Mouse (Mus musculus): ENCODE results near the gene Hsd11b1. TPM values are rescaled to one million over a fixed set of nuclear protein-coding genes. Genes with fewer than 3 reads are reported as not detected.

Gene Hsd11b1
- polyA plus RNA-seq, 1 experiment = 0.12 TPM

DNA sequence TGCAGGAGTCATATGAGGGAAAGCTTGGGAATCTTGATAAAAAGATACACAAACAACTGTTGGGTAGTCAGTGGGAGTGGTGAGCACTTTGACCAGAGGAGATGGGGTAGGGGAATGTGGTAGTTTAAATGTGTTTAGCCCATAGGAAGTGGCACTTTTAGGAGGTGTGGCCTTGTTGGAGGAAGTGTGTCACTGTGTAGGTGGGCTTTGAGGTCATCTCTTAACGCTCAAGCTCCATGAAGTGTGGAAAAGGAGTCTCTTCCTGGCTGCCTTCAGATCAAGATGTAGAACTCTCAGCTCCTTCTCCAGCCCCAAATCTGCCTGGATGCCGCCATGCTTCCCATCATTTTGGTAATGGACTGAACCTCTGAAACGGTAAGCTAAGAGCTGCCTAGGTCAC, 56.4 kb downstream of the Hsd11b1 start, which contains the start of gene Lamb3:
Gene Lamb3 (plus strand): TSS at position 197 of the 400 bp plus-strand sequence.
- Histone ChIP-seq H3K27me3 (ENCODE audit: control insufficient read depth, insufficient read depth, insufficient read length) (no peaks in the 10 kb centered on the region), H3ac (ENCODE audit: control insufficient read depth, insufficient read length, low read depth) (no peak within 1 kb of the TSS), H3K36me3 (ENCODE audit: control insufficient read depth, insufficient read depth) (no peaks in the 10 kb centered on the region), H3K79me3 (ENCODE audit: low read depth) (no peaks in the 10 kb centered on the region), H3K79me2 (ENCODE audit: control insufficient read depth, insufficient read depth) (no peaks in the 10 kb centered on the region), H3K4me3 (ENCODE audit: insufficient read depth, poor library complexity, severe bottlenecking) (no peak within 1 kb of the TSS)
- TF ChIP-seq MAX (IDR thresholded peaks at IDR 0.05) (no peak), MYOG (IDR thresholded peaks at IDR 0.05; ENCODE audit: control insufficient read depth, extremely low read depth, insufficient read length) (no peak), CTCF (IDR thresholded peaks at IDR 0.05; ENCODE audit: control insufficient read depth, insufficient read depth, insufficient read length) (no peak), FOSL1 (IDR thresholded peaks at IDR 0.05; ENCODE audit: insufficient read depth, low read length, poor library complexity, severe bottlenecking) (no peak), CEBPB (IDR thresholded peaks at IDR 0.05; ENCODE audit: low read depth) (no peak), MYOD1 (IDR thresholded peaks at IDR 0.05; ENCODE audit: control insufficient read depth, insufficient read length, low read depth) (no peak), USF1 (IDR thresholded peaks at IDR 0.05; ENCODE audit: low read depth) (no peak)

- no peak overlapping the region for H3K4me3 ChIP-seq (ENCODE audit: insufficient read depth, poor library complexity, severe bottlenecking)
- no peaks in the 10 kb centered on the region for H3K79me2 ChIP-seq (ENCODE audit: control insufficient read depth, insufficient read depth)
- H3K79me3 ChIP-seq (ENCODE audit: low read depth) = no peaks in the 10 kb centered on the region
- no peak overlapping the region for H3ac ChIP-seq (ENCODE audit: control insufficient read depth, insufficient read length, low read depth)
- no peaks in the 10 kb centered on the region for H3K36me3 ChIP-seq (ENCODE audit: control insufficient read depth, insufficient read depth)
- H3K27me3 ChIP-seq (ENCODE audit: control insufficient read depth, insufficient read depth, insufficient read length) = no peaks in the 10 kb centered on the region
- no peak for TF ChIP-seq CTCF (IDR thresholded peaks at IDR 0.05; ENCODE audit: control insufficient read depth, insufficient read depth, insufficient read length)
- TF ChIP-seq FOSL1 (IDR thresholded peaks at IDR 0.05; ENCODE audit: insufficient read depth, low read length, poor library complexity, severe bottlenecking) = no peak
- no peak for TF ChIP-seq MYOG (IDR thresholded peaks at IDR 0.05; ENCODE audit: control insufficient read depth, extremely low read depth, insufficient read length)
- TF ChIP-seq USF1 (IDR thresholded peaks at IDR 0.05; ENCODE audit: low read depth) = no peak
- no peak for TF ChIP-seq MAX (IDR thresholded peaks at IDR 0.05)
- TF ChIP-seq MYOD1 (IDR thresholded peaks at IDR 0.05; ENCODE audit: control insufficient read depth, insufficient read length, low read depth) = no peak
- TF ChIP-seq CEBPB (IDR thresholded peaks at IDR 0.05; ENCODE audit: low read depth) = no peak
These were observed 58.4 kb downstream of the Hsd11b1 start for GRCm38 (mm10) chr1:193205431-193205830.

DNA sequence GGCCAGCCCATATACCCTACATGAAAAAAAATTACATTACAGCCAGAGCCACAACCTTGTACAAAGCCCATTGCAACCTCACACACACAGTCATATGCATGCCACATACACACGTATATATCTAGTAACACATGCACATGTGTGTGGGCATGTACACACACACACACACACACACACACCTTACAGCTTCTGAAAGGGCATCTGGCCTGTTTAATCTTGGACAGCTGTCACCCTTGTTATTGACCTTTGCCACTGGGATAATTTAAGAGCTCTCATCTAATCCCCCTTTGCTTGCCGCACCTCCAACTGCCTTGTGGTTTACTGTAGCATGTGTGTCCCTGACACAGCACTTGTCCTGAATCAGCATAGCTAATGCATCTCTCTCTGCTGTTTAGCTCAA, 60.1 kb downstream of the Hsd11b1 start:
- TF ChIP-seq FOSL1 (IDR thresholded peaks at IDR 0.05; ENCODE audit: insufficient read depth, low read length, poor library complexity, severe bottlenecking) (no peak), MYOG (IDR thresholded peaks at IDR 0.05; ENCODE audit: control insufficient read depth, extremely low read depth, insufficient read length) (no peak), CEBPB (IDR thresholded peaks at IDR 0.05; ENCODE audit: low read depth) (no peak), MAX (IDR thresholded peaks at IDR 0.05) (no peak), USF1 (IDR thresholded peaks at IDR 0.05; ENCODE audit: low read depth) (no peak), MYOD1 (IDR thresholded peaks at IDR 0.05; ENCODE audit: control insufficient read depth, insufficient read length, low read depth) (no peak), CTCF (IDR thresholded peaks at IDR 0.05; ENCODE audit: control insufficient read depth, insufficient read depth, insufficient read length) (no peak)
- H3K4me3 ChIP-seq (ENCODE audit: insufficient read depth, poor library complexity, severe bottlenecking) = no peak overlapping the region
- no peaks in the 10 kb centered on the region for H3K79me3 ChIP-seq (ENCODE audit: low read depth)
- no peaks in the 10 kb centered on the region for H3K27me3 ChIP-seq (ENCODE audit: control insufficient read depth, insufficient read depth, insufficient read length)
- H3ac ChIP-seq (ENCODE audit: control insufficient read depth, insufficient read length, low read depth) = no peak overlapping the region
- no peaks in the 10 kb centered on the region for H3K36me3 ChIP-seq (ENCODE audit: control insufficient read depth, insufficient read depth)
- no peaks in the 10 kb centered on the region for H3K79me2 ChIP-seq (ENCODE audit: control insufficient read depth, insufficient read depth)

DNA sequence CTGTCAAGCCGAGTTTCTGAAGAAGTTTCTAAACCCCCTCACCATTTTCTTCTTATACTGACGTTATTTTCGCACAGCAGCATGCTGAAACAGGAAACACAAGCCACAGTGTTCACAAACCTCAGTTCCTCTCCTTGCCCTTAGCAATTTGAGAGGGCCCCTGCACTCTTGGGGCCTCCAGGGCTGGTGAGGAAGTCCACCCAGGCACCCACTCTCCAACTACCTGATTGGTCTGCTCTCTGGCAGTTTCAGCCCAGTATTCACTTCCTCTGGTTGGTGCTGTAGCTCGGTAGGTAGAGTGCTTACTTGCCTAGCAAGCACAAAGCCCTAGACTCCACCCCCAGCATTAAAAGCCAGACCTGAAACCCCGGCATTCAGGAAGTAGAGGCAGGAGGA, 62.5 kb downstream of the Hsd11b1 start, which contains the start of gene Traf3ip3:
Gene Traf3ip3 (minus strand): TSS at position 321 of the 396 bp plus-strand sequence.
- no peaks in the 10 kb centered on the region for H3K79me3 ChIP-seq (ENCODE audit: low read depth)
- H3ac ChIP-seq (ENCODE audit: control insufficient read depth, insufficient read length, low read depth) = no peak within 1 kb of the TSS
- no peaks in the 10 kb centered on the region for H3K36me3 ChIP-seq (ENCODE audit: control insufficient read depth, insufficient read depth)
- no peak for TF ChIP-seq CTCF (IDR thresholded peaks at IDR 0.05; ENCODE audit: control insufficient read depth, insufficient read depth, insufficient read length)
- TF ChIP-seq USF1 (IDR thresholded peaks at IDR 0.05; ENCODE audit: low read depth) = no peak
- no peak for TF ChIP-seq MAX (IDR thresholded peaks at IDR 0.05)
- TF ChIP-seq CEBPB (IDR thresholded peaks at IDR 0.05; ENCODE audit: low read depth) = no peak
- TF ChIP-seq MYOD1 (IDR thresholded peaks at IDR 0.05; ENCODE audit: control insufficient read depth, insufficient read length, low read depth) = no peak
- TF ChIP-seq FOSL1 (IDR thresholded peaks at IDR 0.05; ENCODE audit: insufficient read depth, low read length, poor library complexity, severe bottlenecking) = no peak
- no peaks in the 10 kb centered on the region for H3K79me2 ChIP-seq (ENCODE audit: control insufficient read depth, insufficient read depth)
- no peaks in the 10 kb centered on the region for H3K27me3 ChIP-seq (ENCODE audit: control insufficient read depth, insufficient read depth, insufficient read length)
- H3K4me3 ChIP-seq (ENCODE audit: insufficient read depth, poor library complexity, severe bottlenecking) = no peak within 1 kb of the TSS

GRCm38 (mm10) chr1:193200640-193201382, 63.1 kb downstream of the Hsd11b1 start:
- H3K79me3 ChIP-seq (ENCODE audit: low read depth) = no peaks in the 10 kb centered on the region
- TF ChIP-seq FOSL1 (IDR thresholded peaks at IDR 0.05; ENCODE audit: insufficient read depth, low read length, poor library complexity, severe bottlenecking) (no peak), MYOG (IDR thresholded peaks at IDR 0.05; ENCODE audit: control insufficient read depth, extremely low read depth, insufficient read length) (no peak), MAX (IDR thresholded peaks at IDR 0.05) (no peak), MYOD1 (IDR thresholded peaks at IDR 0.05; ENCODE audit: control insufficient read depth, insufficient read length, low read depth) (no peak), CTCF (IDR thresholded peaks at IDR 0.05; ENCODE audit: control insufficient read depth, insufficient read depth, insufficient read length) (no peak), USF1 (IDR thresholded peaks at IDR 0.05; ENCODE audit: low read depth) (no peak), CEBPB (IDR thresholded peaks at IDR 0.05; ENCODE audit: low read depth) (no peak)
- no peaks in the 10 kb centered on the region for H3K36me3 ChIP-seq (ENCODE audit: control insufficient read depth, insufficient read depth)
- H3K4me3 ChIP-seq (ENCODE audit: insufficient read depth, poor library complexity, severe bottlenecking) = no peak overlapping the region
- no peaks in the 10 kb centered on the region for H3K79me2 ChIP-seq (ENCODE audit: control insufficient read depth, insufficient read depth)
- H3K27me3 ChIP-seq (ENCODE audit: control insufficient read depth, insufficient read depth, insufficient read length) = no peaks in the 10 kb centered on the region
- H3ac ChIP-seq (ENCODE audit: control insufficient read depth, insufficient read length, low read depth) = no peak overlapping the region
